Mouse (Mus musculus): ENCODE data around the gene Zfp260. TPM values are rescaled to one million over a fixed set of nuclear protein-coding genes. Genes with fewer than 3 reads are reported as not detected.

Gene Zfp260
- polyA plus RNA-seq, 1 experiment, result 42.8 TPM

DNA sequence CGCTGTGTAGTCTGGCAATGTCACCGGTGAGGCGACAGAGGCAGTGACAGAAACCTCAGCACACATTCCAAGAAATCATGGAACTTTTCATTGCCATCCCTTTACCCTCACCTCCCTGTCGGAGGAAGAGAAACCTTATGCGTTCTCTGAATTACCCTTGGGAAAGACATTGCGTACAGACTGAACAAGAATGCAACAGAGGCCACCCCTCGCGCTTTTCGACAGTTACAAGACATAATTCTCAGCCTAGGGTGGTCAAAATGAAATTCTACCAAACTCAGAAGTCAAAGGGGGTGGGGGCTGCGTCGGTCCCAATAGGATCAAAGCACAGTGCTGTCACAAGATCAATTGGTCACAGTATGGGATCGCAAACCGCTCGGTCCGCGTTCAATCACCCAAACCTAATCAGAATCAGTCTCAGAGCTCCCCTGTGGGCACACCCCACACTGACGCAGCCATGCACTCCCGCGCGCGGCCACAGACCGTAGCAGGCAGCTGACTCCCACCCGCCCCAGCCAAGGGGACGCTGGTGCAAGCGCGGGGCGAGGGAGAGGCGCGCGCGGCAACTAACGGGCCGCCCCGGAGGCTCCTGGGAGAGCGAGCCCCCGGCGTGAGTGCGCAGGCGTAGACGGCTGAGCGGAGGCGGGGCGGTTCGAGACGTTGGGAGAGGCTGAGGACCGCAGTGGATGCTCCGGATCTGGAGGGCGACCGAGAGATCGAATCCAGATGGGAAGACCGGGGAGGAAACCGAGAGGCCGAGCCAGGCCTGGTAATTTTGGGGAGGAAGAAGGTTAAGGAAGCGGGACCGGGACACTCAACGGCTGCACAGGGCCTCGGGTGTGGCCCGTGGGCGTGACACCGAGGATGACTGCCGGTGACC, 27.0 kb downstream of the Zfp260 start, which contains the start of gene Zfp382:
Gene Zfp382, plus strand, starts transcription at position 635 of the 880 bp plus-strand sequence.
- no peak for TF ChIP-seq CTCF (IDR thresholded peaks at IDR 0.05; ENCODE audit: extremely low read depth, insufficient read depth, low read length)
- peak; percentile 59; the same call in 1 of the 2 replicates for TF ChIP-seq POLR2A (IDR thresholded peaks at IDR 0.05; ENCODE audit: extremely low read depth, insufficient read depth, low read length)
- H3K4me3 ChIP-seq (ENCODE audit: insufficient read depth, low read length), result peak within 1 kb of the TSS; percentile 99
- H3K27ac ChIP-seq (ENCODE audit: insufficient read depth, low read length), result peak within 1 kb of the TSS; percentile 84
- peaks cover 2% of the 10 kb centered on the region; the same call in 1 of the 2 replicates for H3K4me1 ChIP-seq (ENCODE audit: control insufficient read depth, insufficient read depth, low read length)

DNA sequence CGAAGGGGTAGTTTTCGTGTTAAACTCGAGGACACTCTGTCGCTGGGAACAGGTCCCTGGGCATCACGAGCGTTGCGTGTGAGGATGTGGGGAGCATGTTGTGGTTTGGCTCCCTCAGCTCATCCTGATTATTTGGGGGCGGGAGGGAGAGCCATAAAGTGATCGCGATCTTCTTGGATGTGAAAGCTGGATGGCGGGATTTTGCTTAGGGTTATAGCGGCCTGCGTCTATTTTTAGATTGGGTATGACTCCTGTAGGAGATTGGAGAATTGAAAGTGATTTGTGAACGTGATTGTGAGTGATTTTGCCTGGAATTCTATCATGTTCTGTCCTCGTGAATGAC, 27.6 kb downstream of the Zfp260 start:
- peak overlapping the region; percentile 99 for H3K4me3 ChIP-seq (ENCODE audit: insufficient read depth, low read length)
- H3K27ac ChIP-seq (ENCODE audit: insufficient read depth, low read length), result peak overlapping the region; percentile 84
- peaks cover 2% of the 10 kb centered on the region; the same call in 1 of the 2 replicates for H3K4me1 ChIP-seq (ENCODE audit: control insufficient read depth, insufficient read depth, low read length)
- TF ChIP-seq CTCF (IDR thresholded peaks at IDR 0.05; ENCODE audit: extremely low read depth, insufficient read depth, low read length) (no peak), POLR2A (IDR thresholded peaks at IDR 0.05; ENCODE audit: extremely low read depth, insufficient read depth, low read length) (no peak)

DNA sequence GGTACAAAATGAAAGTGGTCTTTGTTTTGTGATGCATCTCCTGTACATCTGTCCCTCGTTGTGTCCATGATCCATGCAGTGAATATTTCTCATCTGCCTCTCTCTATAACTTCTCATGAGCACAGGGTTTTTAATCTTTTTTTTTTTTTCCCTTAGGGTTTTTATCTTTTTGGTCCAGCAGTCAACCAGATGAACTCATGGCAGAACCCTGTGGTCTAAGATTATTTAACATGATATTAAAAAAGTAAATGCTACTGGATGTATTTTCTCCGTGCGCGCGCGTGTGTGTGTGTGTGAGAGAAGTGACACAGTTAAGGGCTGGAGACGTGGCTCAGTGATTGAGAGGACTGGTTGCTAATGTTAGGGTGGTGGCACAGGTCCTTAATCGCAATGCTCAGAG, 35.3 kb downstream of the Zfp260 start:
- Histone ChIP-seq H3K4me1 (ENCODE audit: control insufficient read depth, insufficient read depth, low read length) (peaks cover 2% of the 10 kb centered on the region; the same call in 1 of the 2 replicates), H3K4me3 (ENCODE audit: insufficient read depth, low read length) (no peak overlapping the region), H3K27ac (ENCODE audit: insufficient read depth, low read length) (no peak overlapping the region)
- no peak for TF ChIP-seq CTCF (IDR thresholded peaks at IDR 0.05; ENCODE audit: extremely low read depth, insufficient read depth, low read length)

DNA sequence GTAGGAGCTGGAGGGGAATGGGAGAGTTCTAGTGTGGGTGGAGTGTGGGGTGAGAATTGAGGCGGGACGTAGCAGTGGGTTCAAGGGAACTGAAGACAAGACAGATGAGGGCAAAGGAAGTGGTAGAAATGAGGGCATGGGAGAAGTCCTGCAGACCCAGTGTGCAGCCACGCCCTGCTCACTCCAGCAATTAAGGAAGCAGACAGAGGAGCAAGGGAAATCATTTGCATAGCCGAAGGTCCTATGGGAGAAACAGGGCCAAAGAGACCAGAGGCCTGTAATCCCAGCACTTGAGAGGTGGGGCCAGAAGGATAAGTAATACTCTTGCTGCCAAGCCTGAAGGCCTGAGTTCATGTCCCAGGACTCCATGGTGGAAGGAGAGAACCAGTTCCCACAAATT, 37.8 kb downstream of the Zfp260 start:
- H3K4me1 ChIP-seq (ENCODE audit: control insufficient read depth, insufficient read depth, low read length), result peaks cover 1% of the 10 kb centered on the region; the same call in 1 of the 2 replicates
- no peak overlapping the region for H3K4me3 ChIP-seq (ENCODE audit: insufficient read depth, low read length)
- no peak for TF ChIP-seq POLR2A (IDR thresholded peaks at IDR 0.05; ENCODE audit: extremely low read depth, insufficient read depth, low read length)
- no peak for TF ChIP-seq CTCF (IDR thresholded peaks at IDR 0.05; ENCODE audit: extremely low read depth, insufficient read depth, low read length)
- no peak overlapping the region for H3K27ac ChIP-seq (ENCODE audit: insufficient read depth, low read length)

DNA sequence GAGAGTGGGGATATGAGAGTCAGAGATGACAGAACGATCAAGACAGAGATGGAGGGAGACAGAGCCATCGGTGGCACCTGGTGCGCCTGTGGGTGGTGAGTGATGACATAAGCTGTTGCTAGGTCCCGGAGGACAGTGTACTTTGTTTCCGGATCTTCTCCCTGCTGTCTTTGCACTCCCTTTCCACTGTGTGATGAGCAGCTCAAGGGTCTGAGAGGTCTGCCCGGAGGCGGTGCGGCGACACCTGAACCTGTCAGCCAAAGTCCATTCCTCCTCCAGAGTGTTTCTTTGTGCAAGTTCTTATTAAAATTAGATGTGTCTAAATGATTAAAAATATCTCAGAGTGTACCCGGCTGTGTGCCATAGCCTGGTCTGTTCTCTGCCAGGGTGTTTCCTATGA, 42.2 kb downstream of the Zfp260 start:
- Histone ChIP-seq H3K4me3 (ENCODE audit: insufficient read depth, low read length) (no peak overlapping the region), H3K4me1 (ENCODE audit: control insufficient read depth, insufficient read depth, low read length) (peaks cover 1% of the 10 kb centered on the region; the same call in 1 of the 2 replicates), H3K27ac (ENCODE audit: insufficient read depth, low read length) (no peak overlapping the region)
- TF ChIP-seq CTCF (IDR thresholded peaks at IDR 0.05; ENCODE audit: extremely low read depth, insufficient read depth, low read length) (no peak), POLR2A (IDR thresholded peaks at IDR 0.05; ENCODE audit: extremely low read depth, insufficient read depth, low read length) (no peak)

DNA sequence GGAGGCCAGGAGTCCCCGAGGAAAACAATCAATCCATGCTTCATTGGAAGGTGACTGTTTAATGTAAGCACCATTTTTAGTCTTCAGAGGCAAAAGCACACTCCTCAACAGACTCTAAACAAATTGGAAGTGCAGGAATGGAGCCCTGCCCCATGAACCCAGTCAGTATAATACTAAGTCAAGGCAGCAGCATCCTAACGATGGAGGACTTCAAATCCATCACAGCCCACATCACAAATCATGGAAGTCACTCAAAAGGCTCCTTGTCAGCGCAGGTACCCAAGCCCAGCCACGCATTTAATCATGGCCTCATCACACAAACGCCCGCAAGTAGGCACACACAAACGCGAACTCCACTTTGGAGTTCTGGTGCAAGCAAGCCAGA, 48.6 kb downstream of the Zfp260 start:
- TF ChIP-seq CTCF (IDR thresholded peaks at IDR 0.05; ENCODE audit: extremely low read depth, insufficient read depth, low read length) (no peak), POLR2A (IDR thresholded peaks at IDR 0.05; ENCODE audit: extremely low read depth, insufficient read depth, low read length) (no peak)
- no peak overlapping the region for H3K27ac ChIP-seq (ENCODE audit: insufficient read depth, low read length)

DNA sequence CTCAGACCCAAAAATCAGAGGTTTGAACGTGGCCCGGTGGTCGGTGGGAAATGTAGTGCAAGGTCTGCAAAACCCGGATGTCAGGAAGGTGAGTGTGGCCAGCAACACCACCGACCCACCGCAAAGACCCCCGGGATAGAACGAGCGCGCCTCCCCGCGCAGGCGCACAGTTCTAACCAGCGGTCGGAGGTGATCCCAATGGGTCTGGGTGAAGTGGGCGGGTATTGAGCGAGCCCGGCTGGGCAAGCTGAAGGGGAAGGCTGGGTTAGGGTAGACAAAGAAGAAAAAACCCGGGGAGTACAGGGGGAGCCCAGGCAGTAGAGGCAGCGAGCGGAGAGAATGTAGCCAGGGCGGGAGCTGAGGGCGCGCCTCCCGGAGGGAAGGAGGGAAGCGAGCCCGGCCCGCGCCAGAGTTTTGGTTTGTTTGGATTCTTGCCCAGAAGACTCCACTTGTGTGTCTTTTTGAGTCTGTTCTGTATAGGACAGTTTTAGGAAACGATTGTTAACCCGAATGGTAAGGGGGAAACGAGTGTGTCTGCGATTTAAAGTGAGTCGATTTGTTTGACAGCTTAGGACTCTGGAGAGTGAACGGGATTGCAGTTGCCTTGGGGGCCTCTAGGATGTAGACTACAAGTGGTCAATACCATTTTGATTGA, 49.1 kb downstream of the Zfp260 start:
- TF ChIP-seq CTCF (IDR thresholded peaks at IDR 0.05; ENCODE audit: extremely low read depth, insufficient read depth, low read length), result no peak
- H3K4me3 ChIP-seq (ENCODE audit: insufficient read depth, low read length), result peak overlapping the region; percentile 7
- H3K27ac ChIP-seq (ENCODE audit: insufficient read depth, low read length), result no peak overlapping the region
- H3K4me1 ChIP-seq (ENCODE audit: control insufficient read depth, insufficient read depth, low read length), result no peaks in the 10 kb centered on the region; the same call in 1 of the 2 replicates

More for the DNA sequence above, 48.6 kb downstream of the Zfp260 start:
- Histone ChIP-seq H3K4me3 (ENCODE audit: insufficient read depth, low read length) (peak overlapping the region; percentile 7), H3K4me1 (ENCODE audit: control insufficient read depth, insufficient read depth, low read length) (no peaks in the 10 kb centered on the region; the same call in 1 of the 2 replicates)

DNA sequence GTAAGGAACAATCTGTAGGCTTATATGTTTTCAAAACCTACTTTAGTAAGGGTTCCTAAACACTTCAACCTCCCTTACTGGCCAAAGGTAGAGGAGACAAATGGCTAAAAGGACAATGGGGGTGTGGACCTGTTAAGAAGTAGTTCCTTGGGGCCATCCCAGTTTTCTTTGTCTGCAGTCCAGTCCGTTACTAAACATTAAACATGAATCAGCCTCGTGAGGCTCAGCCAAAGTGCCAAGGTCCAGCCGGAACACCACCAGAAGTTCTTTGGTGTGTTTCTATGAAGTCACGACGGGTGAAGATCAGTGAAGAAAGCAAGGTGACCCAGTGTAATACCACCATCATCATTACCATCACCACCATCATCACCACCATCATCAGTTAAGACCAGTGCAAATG, 52.4 kb downstream of the Zfp260 start:
- no peak overlapping the region for H3K4me3 ChIP-seq (ENCODE audit: insufficient read depth, low read length)
- H3K27ac ChIP-seq (ENCODE audit: insufficient read depth, low read length), result no peak overlapping the region
- TF ChIP-seq POLR2A (IDR thresholded peaks at IDR 0.05; ENCODE audit: extremely low read depth, insufficient read depth, low read length) (no peak), CTCF (IDR thresholded peaks at IDR 0.05; ENCODE audit: extremely low read depth, insufficient read depth, low read length) (no peak)
- H3K4me1 ChIP-seq (ENCODE audit: control insufficient read depth, insufficient read depth, low read length), result no peaks in the 10 kb centered on the region; the same call in 1 of the 2 replicates

DNA sequence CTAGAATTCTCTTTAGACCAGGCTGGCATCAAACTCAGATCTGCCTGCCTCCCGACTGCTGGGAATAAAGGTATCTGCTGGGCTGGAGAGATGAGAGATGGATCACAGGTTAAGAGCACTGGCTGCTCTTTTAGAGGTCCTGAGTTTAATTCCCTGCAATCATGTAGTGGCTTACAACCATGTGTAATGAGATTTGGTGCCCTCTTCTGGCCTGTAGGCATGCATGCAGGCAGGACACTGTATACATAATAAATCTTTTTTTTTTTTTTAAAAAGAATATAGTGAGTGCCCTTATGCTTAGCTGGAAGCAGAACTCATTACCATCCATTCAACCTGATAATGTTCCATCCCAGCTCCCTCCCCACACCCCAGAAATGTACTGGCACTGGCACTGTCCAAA, 59.5 kb downstream of the Zfp260 start:
- Histone ChIP-seq H3K27ac (ENCODE audit: insufficient read depth, low read length) (no peak overlapping the region), H3K4me1 (ENCODE audit: control insufficient read depth, insufficient read depth, low read length) (no peaks in the 10 kb centered on the region), H3K4me3 (ENCODE audit: insufficient read depth, low read length) (no peak overlapping the region)
- TF ChIP-seq CTCF (IDR thresholded peaks at IDR 0.05; ENCODE audit: extremely low read depth, insufficient read depth, low read length) (no peak), POLR2A (IDR thresholded peaks at IDR 0.05; ENCODE audit: extremely low read depth, insufficient read depth, low read length) (no peak)

DNA sequence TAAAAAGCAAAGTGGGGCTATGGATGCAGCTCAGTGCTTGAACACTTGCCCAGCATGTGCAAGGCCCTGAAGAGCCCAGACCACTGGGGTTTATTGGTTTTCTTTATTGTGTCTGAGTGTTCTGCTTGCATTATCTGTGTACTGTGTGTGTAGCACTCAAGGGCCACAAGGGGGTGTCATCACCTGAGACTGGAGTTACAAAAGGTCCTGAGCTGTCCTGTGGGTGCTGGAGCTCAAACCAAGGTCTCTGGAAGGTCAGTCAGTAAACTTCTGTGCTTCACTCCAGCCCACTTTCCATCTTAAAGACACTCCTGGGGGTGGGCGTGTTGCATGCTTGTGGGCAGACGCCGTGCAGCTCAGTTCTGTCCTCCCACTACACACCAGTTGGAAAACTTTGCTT, 60.9 kb downstream of the Zfp260 start:
- no peak overlapping the region for H3K4me3 ChIP-seq (ENCODE audit: insufficient read depth, low read length)
- H3K4me1 ChIP-seq (ENCODE audit: control insufficient read depth, insufficient read depth, low read length), result no peaks in the 10 kb centered on the region
- TF ChIP-seq POLR2A (IDR thresholded peaks at IDR 0.05; ENCODE audit: extremely low read depth, insufficient read depth, low read length), result no peak
- TF ChIP-seq CTCF (IDR thresholded peaks at IDR 0.05; ENCODE audit: extremely low read depth, insufficient read depth, low read length), result no peak
- no peak overlapping the region for H3K27ac ChIP-seq (ENCODE audit: insufficient read depth, low read length)

Other genes starting within 250 kb of the Zfp260 start
- 14.8 and 15.9 TPM in 2 replicates for gene Zfp940, start 241.1 kb upstream of the Zfp260 start, polyA plus RNA-seq (2012; rRNA removed)
- gene Zfp420, start 234.8 kb upstream of the Zfp260 start, polyA plus RNA-seq (2012; rRNA removed), result 13.1 and 14.1 TPM in 2 replicates
- gene Zfp27, start 188.2 kb upstream of the Zfp260 start, polyA plus RNA-seq (2012; rRNA removed), result 12.0 and 12.5 TPM in 2 replicates
- gene Zfp383, start 186.6 kb upstream of the Zfp260 start, polyA plus RNA-seq (2012; rRNA removed), result 9.2 and 9.5 TPM in 2 replicates
- gene Zfp74, start 140.7 kb upstream of the Zfp260 start, polyA plus RNA-seq (2012; rRNA removed), result 12.5 and 13.1 TPM in 2 replicates
- gene Zfp568, start 110.8 kb upstream of the Zfp260 start, polyA plus RNA-seq (2012; rRNA removed), result 2.1 and 3.0 TPM in 2 replicates
- gene Zfp14, start 43.4 kb upstream of the Zfp260 start, polyA plus RNA-seq (2012; rRNA removed), result 13.8 and 14.2 TPM in 2 replicates
- 2.3 and 2.5 TPM in 2 replicates for gene Zfp82, start 21.9 kb upstream of the Zfp260 start, polyA plus RNA-seq (2012; rRNA removed)
- gene Gm26920, start 4.4 kb upstream of the Zfp260 start, polyA plus RNA-seq (2012; rRNA removed), result 0.44 and 0.50 TPM in 2 replicates
- 6.0 and 7.0 TPM in 2 replicates for gene Zfp566, start 4.2 kb upstream of the Zfp260 start, polyA plus RNA-seq (2012; rRNA removed)
- 9.8 and 10.4 TPM in 2 replicates for gene Zfp382, start 27.2 kb downstream of the Zfp260 start, polyA plus RNA-seq (2012; rRNA removed)
- gene Zfp146, start 75.0 kb downstream of the Zfp260 start, polyA plus RNA-seq (2012; rRNA removed), result 33.5 and 35.2 TPM in 2 replicates
- 7.4 TPM in 2 replicates for gene Cox7a1, start 89.4 kb downstream of the Zfp260 start, polyA plus RNA-seq (2012; rRNA removed)
- 254 and 279 TPM in 2 replicates for gene Capns1, start 104.0 kb downstream of the Zfp260 start, polyA plus RNA-seq (2012; rRNA removed)
- 152 and 157 TPM in 2 replicates for gene Polr2i, start 137.2 kb downstream of the Zfp260 start, polyA plus RNA-seq (2012; rRNA removed)
- gene Tbcb, start 137.5 kb downstream of the Zfp260 start, polyA plus RNA-seq (2012; rRNA removed), result 136 and 139 TPM in 2 replicates
- 0.15 TPM in 1 of 2 replicates, not detected in the other for gene Ovol3, start 140.9 kb downstream of the Zfp260 start, polyA plus RNA-seq (2012; rRNA removed)
- 0.19 and 0.38 TPM in 2 replicates for gene Thap8, start 185.3 kb downstream of the Zfp260 start, polyA plus RNA-seq (2012; rRNA removed)
- 3.2 and 4.1 TPM in 2 replicates for gene Wdr62, start 185.6 kb downstream of the Zfp260 start, polyA plus RNA-seq (2012; rRNA removed)
- 439 and 458 TPM in 2 replicates for gene Clip3, start 197.0 kb downstream of the Zfp260 start, polyA plus RNA-seq (2012; rRNA removed)
- gene Alkbh6, start 213.9 kb downstream of the Zfp260 start, polyA plus RNA-seq (2012; rRNA removed), result 135 and 141 TPM in 2 replicates
- 23.6 and 24.7 TPM in 2 replicates for gene Syne4, start 220.0 kb downstream of the Zfp260 start, polyA plus RNA-seq (2012; rRNA removed)
- gene E130208F15Rik, start 227.0 kb downstream of the Zfp260 start, polyA plus RNA-seq (2012; rRNA removed), result 0.35 and 0.44 TPM in 2 replicates
- gene Sdhaf1, start 229.1 kb downstream of the Zfp260 start, polyA plus RNA-seq (2012; rRNA removed), result 16.9 and 17.4 TPM in 2 replicates

All from cortical plate, adult 2 months (tissue).